Mouse (Mus musculus) urinary bladder, postnatal 10 days (tissue): ENCODE measurements around the gene Galnt10.
"Not testable (repeated sequence)": the region's sequence is repeated elsewhere in the genome, so short reads cannot be mapped to it uniquely, and the experiment has no call there.

Source experiments
- DNase-seq: peaks from one replicate; pipeline ENCODE4 v3.0.0; 2022; ENCODE audit warnings: low spot score

The Galnt10 gene

DNA sequence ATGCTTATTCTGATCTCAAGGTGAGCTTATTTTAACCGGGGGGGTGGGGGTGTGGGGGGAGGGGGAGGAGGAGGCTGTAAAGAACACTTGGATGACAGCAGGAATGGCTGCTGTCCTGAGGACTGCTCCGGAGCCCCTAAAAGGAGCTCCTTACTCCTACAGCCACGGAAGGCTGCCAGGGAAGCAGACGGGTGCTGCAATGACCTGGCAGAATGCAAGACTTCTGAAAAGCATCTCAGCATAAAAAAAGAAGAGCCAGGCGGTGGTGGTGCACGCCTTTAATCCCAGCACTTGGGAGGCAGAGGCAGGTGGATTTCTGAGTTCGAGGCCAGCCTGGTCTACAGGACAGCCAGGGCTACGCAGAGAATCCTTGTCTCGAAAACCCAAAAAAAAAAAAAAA, 152.6 kb downstream of the Galnt10 start:
- DNase-seq, result no peak

DNA sequence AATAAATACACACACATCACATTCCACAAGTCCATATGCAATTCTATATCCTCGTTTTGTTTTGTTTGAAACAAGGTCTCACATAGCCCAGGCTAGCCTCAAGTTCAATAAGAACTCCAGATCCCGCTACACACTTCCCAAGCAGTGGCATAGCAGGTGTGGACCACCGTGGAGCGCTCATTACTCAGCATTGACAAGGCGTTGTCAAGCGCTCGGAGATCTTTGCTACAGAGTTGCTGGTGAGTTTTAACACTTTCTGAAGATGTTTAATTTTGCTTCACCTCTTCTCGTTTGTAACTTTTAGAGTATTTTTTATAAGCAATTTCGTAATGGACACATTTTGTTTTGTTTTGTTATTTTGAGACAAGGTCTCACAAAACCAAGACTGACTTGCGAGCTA, 154.2 kb downstream of the Galnt10 start:
- DNase-seq, result no peak

DNA sequence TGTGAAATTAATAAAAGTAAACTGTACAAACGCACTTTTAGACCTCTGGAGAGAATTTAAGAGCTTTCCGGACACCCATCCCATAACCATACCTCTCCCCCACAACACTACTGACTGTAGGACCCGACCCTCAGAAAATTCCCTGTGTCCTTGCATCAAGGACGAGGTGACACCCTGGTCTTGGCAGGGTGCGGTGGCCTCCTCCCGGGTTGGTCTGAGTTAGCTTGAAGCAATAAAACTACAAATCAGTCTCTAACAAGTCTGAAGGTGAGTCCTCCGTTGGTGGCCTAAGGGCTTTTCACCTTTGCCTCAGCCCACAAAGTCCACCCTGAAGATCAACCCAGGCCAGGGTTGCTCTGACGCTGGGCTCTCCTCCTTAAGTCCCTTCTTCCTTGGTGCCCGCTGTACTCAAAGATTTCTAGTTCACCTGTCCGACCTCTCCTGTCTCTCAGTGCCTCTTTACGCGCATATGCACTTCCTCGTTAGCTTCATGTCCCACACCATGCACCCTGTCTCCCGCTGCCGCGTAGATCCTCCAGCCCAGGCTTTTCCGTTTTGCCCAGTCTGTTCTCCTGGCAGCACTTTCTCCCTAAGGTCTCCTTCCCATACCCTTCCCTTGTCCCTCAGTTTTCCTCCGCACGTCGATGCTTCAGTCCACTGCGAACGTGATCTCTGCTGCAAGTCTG, 155.2 kb downstream of the Galnt10 start:
- DNase-seq, result no peak

DNA sequence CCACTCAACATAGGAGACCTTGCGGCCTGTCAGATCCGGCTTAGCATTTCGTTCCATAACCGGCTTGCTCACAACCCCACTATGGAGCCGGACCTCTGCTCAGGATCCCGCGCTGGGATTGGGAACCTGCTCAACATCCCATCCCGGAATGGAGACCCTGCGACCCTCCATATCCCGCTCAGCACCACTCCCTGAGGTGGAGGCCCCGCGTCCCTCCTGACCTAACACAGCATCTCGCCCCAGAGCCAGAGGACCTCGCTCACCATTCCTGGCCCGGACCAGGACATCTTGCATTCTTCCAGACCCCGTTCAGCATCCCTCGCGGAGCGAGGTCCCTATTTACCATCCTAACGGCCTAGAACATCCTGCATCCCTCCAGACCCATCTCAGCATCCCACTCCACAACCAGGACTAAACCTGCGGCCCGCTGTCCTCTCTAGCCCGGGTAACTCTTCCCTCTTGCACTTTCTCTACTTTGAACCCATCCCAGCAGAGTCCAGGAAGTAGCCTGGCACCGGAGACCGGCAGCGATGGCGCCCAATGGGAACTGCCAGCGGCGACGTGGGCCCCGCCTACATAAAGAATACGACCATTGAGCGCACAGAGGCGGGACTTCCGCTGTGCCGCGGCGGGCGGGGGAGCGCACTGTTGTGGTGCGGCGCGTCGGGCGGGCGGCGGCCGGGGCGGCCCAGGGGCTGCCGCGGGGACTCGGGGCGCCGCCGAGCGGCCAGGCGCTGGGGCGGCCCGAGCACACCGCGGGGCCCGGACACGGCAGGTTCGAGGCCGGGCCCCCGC, 155.9 kb downstream of the Galnt10 start, which contains the start of gene Sap30l:
Gene Sap30l, plus strand, starts transcription at position 667 of the 795 bp plus-strand sequence.
- DNase-seq, result peak; percentile 88

DNA sequence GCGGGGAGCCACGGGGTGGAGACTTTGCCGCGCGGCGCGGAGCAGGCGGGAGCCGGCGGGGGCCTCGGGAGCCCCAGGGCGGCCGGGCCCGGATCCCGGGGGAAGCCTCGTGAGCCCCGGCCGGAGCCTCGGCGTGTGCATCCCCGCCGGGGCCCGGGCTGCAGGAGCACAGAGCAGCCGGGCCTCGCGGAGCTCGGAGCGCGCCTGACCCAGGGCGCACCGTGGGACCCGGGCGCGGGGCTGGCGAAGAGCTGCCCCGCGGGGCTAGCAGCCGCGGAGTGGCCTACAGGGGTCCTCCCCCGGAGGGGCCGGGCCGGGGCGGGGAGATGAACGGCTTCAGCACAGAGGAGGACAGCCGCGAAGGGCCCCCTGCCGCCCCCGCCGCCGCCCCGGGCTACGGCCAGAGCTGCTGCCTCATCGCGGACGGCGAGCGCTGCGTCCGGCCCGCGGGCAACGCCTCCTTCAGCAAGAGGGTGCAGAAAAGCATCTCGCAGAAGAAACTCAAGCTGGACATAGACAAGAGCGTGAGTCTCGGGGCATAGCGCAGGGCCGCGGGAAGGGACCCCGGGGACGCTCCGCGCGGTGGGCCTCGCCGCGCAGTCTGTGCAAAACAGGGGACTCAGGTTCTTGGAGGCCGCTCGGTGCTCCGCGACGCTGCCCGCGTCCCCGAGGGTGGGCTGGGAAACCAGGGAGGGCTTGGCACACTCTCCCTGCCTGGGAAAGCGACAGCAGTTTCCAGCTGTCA, 156.7 kb downstream of the Galnt10 start:
- DNase-seq, result peak; percentile 37

DNA sequence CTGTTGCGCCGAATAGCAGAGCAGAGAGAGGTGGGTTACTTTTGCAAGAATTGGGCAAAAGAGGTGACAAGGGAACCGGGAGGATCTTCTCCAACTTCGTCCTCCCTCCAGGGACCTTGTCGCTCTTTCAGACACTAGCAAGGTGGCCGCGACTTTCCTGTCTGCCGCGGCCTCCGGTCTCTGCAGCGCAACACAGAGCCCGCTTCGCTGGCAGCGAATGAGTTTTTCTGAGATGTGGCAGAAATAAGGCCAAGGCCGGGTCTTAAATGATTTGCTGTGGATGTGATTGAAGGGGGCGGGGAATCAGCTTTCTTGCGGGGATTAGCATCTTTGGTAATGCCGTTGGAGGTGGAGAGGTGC, 157.2 kb downstream of the Galnt10 start:
- DNase-seq, result no peak

DNA sequence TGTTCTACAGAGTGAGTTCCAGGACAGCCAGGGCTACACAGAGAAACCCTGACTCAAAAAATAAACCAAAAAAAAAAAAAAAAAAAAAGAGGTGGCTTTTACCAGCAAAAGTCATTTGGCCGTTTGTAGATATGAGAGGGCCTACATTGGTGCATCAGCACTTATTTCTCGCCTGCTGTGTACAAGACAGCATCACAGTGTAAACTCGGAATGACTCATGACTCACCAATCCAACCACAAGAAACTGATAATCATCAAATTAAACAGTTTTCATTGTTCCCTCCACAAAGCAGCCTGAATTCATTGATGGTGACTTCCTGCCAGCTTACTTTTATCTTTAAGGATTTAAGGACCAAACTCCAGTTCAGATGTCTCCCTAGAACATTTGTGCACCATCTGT, 159.8 kb downstream of the Galnt10 start:
- DNase-seq, result no peak

DNA sequence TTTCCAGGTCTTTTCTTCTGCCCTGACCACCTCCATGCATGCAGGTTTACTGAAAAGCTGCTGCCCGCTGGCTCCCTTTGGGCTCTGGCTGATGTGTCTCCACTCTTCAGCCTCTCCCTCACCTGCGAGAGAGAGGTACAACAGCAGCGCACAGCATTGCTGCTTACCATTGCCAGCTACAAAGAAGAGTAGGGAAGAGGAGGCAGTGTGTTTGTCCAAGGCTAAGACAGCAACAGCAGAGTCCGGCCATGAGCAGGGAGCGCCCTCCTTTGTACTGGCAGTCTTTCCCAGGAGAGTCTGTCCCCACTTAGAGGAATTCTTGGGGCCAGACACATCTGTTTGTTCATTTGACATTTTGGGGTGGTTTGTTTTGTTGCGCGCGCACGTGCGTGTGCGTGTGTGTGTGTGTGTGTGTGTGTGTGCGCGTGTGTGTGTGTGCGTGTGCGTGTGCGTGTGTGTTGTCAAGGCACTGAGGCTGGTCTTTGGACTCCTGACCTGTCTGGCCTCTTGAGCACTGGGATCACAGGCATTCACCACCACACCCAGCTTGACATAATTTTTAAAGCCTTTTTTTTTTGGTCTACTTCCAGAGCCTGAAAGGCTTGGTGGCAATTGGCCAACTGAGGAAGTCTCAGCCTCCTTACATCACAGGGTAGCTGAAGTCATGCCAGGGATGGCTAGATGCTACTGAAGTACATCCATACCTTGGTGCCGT, 163.9 kb downstream of the Galnt10 start:
- DNase-seq, result no peak

DNA sequence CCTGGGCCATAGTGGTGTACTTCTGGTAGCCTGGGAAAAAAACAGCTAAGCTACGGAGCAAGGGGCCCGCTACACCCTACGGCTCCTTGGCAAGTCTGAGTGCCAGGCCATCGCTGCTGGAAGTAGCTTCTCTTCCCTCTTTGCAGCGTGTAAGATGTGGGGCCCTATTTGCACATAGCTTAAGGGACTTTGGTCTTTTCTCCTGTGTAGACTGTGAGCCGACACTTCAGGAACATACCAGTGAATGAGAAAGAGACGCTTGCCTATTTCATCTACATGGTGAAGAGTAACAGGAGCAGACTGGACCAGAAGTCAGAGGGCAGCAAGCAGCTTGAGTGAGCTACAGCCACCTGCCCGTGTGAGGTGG, 164.5 kb downstream of the Galnt10 start:
- no peak for DNase-seq

DNA sequence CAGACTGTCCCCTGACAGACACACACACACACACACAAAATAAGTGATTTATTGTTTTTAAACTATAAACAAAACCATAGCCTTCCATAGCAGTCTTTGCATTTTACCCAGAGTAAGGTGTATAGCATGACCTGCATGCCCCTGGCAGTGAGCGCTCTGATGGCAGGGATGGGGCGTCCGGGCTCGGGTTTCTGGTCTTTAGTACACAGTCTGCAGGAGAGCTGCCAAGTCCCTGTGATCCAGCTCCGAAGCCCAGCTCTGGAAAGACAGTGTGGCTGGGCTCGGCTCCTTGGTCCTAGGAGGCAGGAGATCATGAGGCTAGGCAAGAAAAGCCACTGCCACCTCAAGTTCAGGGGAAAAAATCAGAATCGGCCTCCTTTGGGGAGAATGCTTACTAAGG, 165.8 kb downstream of the Galnt10 start:
- no peak for DNase-seq

DNA sequence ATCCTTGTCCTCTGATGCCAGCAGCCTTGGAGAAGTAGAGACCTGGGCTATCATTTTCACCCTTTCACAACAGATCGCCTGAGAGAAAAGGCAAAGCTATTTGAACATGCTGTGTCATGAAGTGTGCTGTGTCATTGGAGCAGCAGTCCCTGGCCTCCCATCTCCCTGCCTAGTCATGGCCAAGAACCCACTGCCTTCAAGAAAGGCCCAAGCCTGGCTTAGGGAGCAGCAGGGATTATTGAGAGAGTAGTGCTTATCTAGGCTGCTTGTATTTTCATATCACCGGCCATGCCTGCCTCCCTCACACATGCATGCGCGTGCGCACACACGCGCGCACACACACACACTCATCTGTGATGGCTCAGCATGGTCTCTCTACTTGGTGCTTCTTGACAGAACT, 167.0 kb downstream of the Galnt10 start:
- no peak for DNase-seq

DNA sequence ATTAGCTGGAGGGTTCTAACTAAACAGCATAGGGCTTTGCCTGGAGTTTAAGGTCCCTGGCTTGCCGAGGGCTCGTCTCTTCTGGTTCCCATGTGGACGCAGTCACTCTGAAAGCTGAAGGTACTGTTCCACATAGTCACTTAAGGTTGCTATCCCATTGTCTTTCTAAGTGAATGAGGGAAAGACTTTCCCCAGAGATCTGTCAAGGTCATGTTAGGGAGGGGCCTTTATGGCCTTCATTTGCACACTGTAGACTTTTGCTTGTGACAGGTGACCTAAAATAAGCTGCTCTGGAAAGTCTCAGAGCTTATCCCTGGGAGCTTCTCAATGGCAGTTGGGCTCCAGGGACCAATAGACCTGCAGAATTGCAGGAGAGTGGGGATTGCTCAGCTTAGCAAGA, 168.4 kb downstream of the Galnt10 start:
- DNase-seq, result no peak

DNA sequence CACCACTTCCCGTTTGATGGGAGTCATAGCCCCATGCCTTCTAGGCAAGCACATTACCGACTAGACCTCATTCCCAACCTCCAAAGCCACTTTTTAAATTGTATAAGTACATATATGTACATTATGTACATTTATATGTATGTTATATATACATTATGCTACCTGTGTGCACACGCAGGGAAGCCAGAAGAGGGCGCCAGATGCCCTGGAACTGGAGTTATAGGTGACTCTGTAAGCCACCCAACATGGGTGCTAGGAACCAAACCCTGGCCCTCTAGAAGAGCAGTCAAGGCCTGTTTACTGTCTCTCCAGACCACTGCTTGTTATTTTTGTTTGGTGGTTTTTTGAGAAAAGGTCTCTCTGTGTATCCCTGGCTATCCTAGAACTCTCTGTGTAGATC, 172.9 kb downstream of the Galnt10 start:
- no peak for DNase-seq

DNA sequence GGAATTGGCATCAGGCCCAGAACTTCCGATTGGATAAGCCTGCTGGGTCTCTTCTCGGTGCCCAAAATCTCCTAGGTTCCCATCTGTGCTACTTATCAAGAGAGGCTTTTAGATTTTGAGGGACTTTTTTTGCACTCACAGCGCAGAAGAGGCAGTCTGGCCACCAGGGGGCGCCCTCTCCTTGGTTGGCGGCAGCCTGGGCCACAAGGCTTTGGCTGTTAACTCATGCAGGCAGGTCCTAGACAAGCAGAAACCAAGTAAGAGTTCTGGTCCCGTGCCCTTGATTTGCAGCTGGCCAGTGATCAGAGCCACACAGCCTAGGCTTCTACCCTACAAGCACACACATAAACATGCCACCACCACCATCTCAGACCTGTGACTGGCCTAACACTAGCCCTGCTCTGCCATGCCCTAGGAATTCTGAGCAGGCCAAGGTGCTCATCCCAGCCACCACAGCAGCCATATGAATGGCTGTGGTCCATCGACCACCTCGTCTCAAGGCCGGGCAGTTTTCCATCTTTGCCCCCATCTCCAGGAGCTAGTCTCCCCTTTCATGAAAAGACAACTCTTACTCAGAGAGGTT, 174.8 kb downstream of the Galnt10 start:
- DNase-seq, result peak; percentile 72

DNA sequence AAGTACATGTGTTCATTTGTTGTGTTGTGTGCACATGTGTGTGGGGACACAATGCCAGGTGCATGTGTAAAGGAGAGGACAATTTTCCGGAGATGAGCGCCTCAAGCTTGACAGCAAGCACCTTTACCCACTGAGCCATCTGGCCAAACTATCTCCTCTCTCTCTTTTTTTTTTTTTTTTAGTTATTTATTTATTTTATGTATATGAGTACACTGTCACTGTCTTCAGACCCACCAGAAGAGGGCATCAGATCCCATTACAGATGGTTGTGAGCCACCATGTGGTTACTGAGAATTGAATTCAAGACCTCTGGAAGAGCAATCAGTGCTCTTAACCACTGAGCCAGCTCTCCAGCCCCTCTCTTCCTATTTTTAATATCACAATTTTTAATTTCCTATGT, 177.9 kb downstream of the Galnt10 start:
- DNase-seq, result not testable (repeated sequence)

DNA sequence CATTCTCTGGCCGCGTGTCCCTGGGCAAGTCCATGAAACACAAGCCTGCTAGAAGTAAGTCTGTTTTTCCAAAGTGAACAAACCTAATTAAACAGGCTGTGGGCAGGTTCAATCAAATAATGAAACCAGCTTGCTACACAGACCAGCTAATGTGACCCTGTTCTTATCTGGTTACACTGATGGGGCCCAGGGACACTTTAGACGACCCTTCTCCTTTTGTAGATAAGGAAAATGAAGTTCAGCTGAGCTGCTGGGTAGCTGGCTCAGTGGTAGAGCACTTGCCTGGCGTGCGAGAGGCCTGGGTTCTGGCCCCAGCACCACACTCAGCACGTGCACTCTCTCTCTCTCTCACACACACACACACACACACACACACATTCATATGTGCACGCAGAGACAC, 178.5 kb downstream of the Galnt10 start:
- no peak for DNase-seq

DNA sequence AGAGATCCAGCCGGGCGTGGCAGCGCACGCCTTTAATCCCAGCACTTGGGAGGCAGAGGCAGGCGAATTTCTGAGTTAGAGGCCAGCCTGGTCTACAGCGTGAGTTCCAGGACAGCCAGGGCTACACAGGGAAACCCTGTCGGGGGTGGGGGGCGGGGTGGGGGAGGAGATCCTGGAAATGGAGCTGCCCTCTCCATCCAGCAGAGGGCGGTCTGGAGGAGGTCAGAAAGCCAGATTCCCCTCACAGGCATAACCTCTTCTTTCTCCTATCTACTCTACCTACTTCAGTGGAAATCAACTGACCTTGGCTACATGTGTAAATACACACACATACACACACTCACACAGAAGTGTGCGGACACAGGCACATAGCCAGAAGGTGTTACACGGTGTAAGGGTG, 180.0 kb downstream of the Galnt10 start:
- DNase-seq, result not testable (repeated sequence)

DNA sequence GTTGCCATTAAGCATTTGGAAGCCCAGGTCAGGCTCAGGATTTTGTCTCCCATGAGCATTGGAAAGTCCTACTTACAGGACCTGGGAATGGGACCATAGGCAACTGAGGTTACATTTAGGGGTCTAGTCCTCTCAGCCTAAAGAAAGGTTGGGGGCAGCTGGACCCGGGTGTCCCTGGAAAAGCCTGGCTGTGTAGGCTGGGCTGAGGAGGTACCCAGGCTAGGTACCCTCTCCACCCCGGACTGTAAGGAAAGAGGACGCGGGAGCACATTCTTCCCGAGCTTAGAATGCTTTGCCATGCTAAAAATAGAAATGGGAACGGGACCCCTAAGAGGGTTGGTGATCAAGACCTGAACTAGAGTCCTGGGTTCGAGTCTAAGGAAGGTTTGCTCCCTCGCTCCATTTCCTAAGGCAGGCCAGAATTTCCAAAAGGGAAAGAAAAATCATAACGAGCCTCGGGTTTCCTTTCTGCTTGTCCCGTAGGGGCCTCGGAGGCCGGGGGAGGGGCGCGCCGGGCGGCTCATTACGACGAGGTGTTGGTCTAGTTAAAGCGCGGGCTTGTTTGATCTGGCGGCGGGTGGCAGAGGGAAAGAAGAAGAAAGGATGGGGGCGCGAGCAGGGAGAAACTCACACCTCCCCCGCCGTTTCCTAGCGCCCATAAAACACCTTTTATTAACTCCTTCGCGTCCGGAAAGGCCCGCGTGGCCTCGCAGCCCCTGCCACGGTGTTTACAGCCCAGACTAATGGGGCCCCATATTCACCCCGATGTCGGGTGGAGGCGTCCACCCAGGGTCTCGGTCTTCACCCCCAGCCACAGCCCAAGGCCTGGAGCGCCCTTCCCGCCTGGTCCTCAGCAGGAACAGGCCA, 182.0 kb downstream of the Galnt10 start:
- no peak for DNase-seq

DNA sequence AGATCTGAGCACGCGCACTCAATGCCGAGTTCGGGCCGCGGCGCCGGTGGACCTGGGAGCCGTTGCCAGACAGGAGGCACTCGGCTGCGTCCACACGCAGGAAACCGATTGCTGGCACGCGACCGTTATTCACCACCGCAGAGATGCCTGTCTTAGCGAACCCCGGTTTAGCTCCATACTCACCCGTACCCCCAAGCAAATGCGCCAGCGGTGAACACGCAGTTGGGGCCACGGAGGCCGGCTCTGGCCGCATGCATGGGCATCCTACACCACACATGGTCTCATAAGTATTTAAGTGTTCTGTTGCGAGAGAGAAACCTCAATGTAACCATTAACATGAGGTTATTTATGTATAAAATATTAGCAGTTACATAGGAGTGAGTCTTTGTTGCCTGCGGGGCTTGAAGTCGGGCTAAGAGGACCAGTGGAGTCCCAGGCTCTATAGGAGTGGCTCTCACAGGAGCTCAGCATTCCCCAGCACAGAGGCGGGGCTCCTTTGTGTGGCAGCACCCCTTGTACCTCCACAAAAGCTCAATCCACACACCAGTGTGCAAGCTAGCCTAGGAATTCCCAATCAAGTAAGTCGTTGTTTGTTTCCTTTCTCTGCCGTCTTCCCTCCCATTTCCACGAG, 182.8 kb downstream of the Galnt10 start:
- no peak for DNase-seq
